Mouse (Mus musculus) spleen, adult 2 months (tissue): ENCODE results near the gene Rab6b.

ENCODE experiments used
- CTCF ChIP-seq: fragments of 200-500 bp; IDR thresholded peaks from 2 replicates; pipeline ENCODE4 v1.5.1; 2011; ENCODE audit warnings: mild to moderate bottlenecking, inconsistent platforms; ENCODE audit not compliant: insufficient read depth, insufficient read length, insufficient replicate concordance; ENCODE audit errors: extremely low read depth
- POLR2A ChIP-seq: fragments of 200-500 bp; IDR thresholded peaks from 2 replicates; pipeline ENCODE4 v1.6.1; 2011; ENCODE audit warnings: low read depth, low read length, inconsistent platforms

DNA sequence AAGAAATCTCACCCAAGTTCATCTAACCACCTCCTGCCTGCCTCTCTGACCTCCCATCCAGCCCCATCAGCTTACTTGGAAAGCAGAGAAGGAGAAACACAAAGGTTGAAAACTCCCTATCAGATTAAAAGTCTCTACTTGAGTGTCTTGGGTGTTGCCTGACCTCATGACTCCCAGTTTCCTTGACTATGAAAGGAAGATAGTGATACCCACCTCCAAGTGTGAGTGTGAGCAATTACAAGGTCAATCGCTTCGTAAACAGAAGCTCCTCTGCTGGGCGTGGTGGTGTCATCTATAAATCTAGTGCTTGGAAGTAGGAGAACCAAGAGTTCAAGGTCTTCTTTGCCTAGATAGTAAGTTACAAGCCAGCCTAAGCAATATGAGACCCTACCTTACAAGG lies 31.4 kb upstream of the Rab6b start:
- TF ChIP-seq CTCF (no peak), POLR2A (no peak)
